Mouse (Mus musculus): ENCODE results near the gene Dkk2. TPM values are rescaled to one million over a fixed set of nuclear protein-coding genes. Genes with fewer than 3 reads are reported as not detected.

Gene Dkk2
- total and polyA plus RNA-seq, 2 experiments from 2014 or later = 1.2 to 2.4 TPM

DNA sequence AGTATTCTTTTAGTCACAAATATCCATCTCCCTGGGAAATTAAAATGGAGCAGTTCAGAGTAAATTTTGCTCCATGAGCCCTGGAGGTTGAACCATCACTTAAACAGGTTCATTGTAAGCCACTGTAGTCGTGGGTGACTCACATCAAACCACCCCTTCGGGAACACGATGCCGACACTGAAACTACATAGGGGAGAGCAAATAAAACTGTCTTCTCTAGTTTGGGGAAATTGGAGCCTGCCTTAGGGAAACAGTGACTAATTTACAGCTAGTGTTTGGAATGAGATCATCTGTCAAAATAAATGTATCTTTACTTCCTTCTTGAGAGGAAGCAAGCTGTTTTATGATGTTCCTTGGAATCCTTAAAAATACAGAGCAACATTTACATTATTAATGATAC lies 21.1 kb upstream of the Dkk2 start:
- no peak for DNase-seq
- no peak for ATAC-seq
- no peak overlapping the region for H3K4me2 ChIP-seq (ENCODE audit: low read depth)
- WGBS = 76% methylated on average over 4 of the region's 4 CpGs
- no peaks in the 10 kb centered on the region for H3K36me3 ChIP-seq (ENCODE audit: insufficient read depth)
- no peaks in the 10 kb centered on the region for H3K9me3 ChIP-seq (ENCODE audit: low read length)
- no peak for TF ChIP-seq CTCF (IDR thresholded peaks at IDR 0.05; ENCODE audit: low read depth)
- no peaks in the 10 kb centered on the region for H3K4me1 ChIP-seq (ENCODE audit: insufficient read depth)
- no peak overlapping the region for H3K4me3 ChIP-seq (ENCODE audit: low read depth, low read length)
- no peak overlapping the region for H3K9ac ChIP-seq
- no peaks in the 10 kb centered on the region for H3K27me3 ChIP-seq (ENCODE audit: insufficient read depth, low read length)
- H3K27ac ChIP-seq (ENCODE audit: low read depth, low read length) = no peak overlapping the region

DNA sequence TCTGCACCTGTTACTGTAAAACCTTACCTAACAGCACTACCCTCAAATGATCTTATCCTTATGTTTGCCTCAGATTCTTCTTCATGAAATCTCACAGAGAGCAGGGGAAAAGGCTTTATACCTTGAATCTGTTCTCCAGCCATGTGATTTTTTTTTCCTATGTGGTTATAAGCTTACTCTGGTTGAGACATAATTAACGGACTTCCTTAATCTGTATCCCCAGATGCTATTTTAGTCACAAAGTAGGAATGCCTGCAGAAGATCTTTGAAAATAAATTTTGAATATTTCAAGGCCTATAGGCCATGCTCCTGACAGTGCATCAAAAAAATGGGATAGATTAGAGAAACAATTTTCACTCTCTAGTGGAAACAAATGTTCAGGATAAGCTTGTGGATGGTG lies 20.2 kb upstream of the Dkk2 start:
- DNase-seq = no peak
- Histone ChIP-seq H3K4me1 (ENCODE audit: insufficient read depth) (no peaks in the 10 kb centered on the region), H3K4me3 (ENCODE audit: low read depth, low read length) (no peak overlapping the region), H3K9ac (no peak overlapping the region), H3K27ac (ENCODE audit: low read depth, low read length) (no peak overlapping the region), H3K4me2 (ENCODE audit: low read depth) (no peak overlapping the region), H3K36me3 (ENCODE audit: insufficient read depth) (no peaks in the 10 kb centered on the region), H3K27me3 (ENCODE audit: insufficient read depth, low read length) (no peaks in the 10 kb centered on the region), H3K9me3 (ENCODE audit: low read length) (no peaks in the 10 kb centered on the region)
- 82% methylated on average over 1 of the region's 1 CpGs for WGBS
- no peak for TF ChIP-seq CTCF (IDR thresholded peaks at IDR 0.05; ENCODE audit: low read depth)
- no peak for ATAC-seq

DNA sequence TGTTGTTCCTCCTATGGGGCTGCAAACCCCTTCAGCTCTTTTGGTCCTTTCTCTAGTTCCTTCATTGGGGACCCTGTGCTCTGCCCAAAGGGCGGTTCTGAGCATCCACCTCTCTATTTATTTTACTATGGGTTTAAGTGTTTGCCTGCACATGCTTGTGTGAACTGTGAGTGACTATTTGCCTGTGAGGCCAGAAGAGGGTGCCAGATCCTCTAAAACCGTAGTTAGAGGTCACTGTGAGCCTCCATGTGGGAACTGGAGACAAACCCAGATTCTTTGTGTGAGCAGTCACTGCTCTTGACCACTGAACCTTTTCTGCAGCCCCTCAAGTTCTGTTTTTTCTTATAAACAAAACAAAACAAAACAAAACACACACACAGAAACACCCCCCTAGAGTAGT lies 14.1 kb upstream of the Dkk2 start:
- DNase-seq (no peak), ATAC-seq (no peak)
- Histone ChIP-seq H3K4me2 (ENCODE audit: low read depth) (no peak overlapping the region), H3K27ac (ENCODE audit: low read depth, low read length) (no peak overlapping the region), H3K4me1 (ENCODE audit: insufficient read depth) (no peaks in the 10 kb centered on the region), H3K27me3 (ENCODE audit: insufficient read depth, low read length) (no peaks in the 10 kb centered on the region), H3K4me3 (ENCODE audit: low read depth, low read length) (no peak overlapping the region), H3K36me3 (ENCODE audit: insufficient read depth) (no peaks in the 10 kb centered on the region), H3K9me3 (ENCODE audit: low read length) (no peaks in the 10 kb centered on the region), H3K9ac (no peak overlapping the region)
- 50% methylated on average over 2 of the region's 2 CpGs for WGBS
- TF ChIP-seq CTCF (IDR thresholded peaks at IDR 0.05; ENCODE audit: low read depth) = peak; percentile 14; the same call in 1 of the 2 replicates

DNA sequence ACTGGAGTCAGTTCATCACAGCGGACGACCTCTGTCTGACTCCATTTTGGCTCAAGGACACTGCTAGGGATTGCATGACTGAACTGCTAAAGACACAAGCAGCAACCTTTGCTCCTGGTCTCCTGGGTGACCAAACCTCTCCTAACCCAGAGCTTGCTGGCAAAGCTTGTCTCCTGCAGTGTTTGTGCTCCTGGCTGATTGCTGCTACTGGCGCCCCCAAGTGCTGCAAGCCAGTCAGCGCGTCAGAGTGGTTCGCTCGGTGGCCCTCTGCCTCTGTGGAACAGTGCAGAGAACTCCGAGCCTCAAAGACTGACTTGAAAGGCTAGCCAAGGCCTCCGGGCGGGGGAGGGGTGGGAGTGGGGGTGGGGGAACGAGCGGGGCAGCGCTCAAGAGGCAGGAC lies 1.1 kb upstream of the Dkk2 start:
- H3K9me3 ChIP-seq (ENCODE audit: low read length) = no peaks in the 10 kb centered on the region
- no peak overlapping the region for H3K27ac ChIP-seq (ENCODE audit: low read depth, low read length)
- peak overlapping the region; percentile 74 for H3K4me2 ChIP-seq (ENCODE audit: low read depth)
- ATAC-seq = peak; percentile 73
- H3K27me3 ChIP-seq (ENCODE audit: insufficient read depth, low read length) = peaks cover 15% of the 10 kb centered on the region; the same call in 1 of the 2 replicates
- no peaks in the 10 kb centered on the region for H3K36me3 ChIP-seq (ENCODE audit: insufficient read depth)
- WGBS = 3% methylated on average over 13 of the region's 13 CpGs
- peak; percentile 78 for TF ChIP-seq CTCF (IDR thresholded peaks at IDR 0.05; ENCODE audit: low read depth)
- peak; percentile 76 for DNase-seq
- peak overlapping the region; percentile 18; the same call in 1 of the 2 replicates for H3K9ac ChIP-seq
- H3K4me1 ChIP-seq (ENCODE audit: insufficient read depth) = peaks cover 19% of the 10 kb centered on the region
- H3K4me3 ChIP-seq (ENCODE audit: low read depth, low read length) = peak overlapping the region; percentile 34

DNA sequence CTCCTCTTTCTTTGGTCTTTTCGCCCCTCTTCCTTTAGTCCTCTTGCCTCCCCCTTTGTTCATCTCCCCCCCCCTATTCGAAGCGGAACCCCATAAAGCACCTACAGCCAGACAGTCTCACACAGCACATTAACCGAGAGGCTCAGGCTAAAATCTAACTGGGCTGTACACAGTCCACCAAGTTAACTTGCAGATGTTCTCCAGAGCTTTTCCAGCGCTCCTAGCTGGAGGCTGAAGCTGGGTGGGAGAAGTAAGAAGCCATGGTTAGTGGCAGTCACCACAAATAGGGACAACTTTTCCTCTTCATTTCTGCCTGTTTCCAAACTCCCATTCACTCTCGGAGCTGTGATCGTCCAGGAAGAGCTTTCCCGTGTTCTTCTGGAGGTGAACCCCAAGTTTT lies 412 bp upstream of the Dkk2 start:
- TF ChIP-seq CTCF (IDR thresholded peaks at IDR 0.05; ENCODE audit: low read depth) = no peak
- Histone ChIP-seq H3K27ac (ENCODE audit: low read depth, low read length) (no peak overlapping the region), H3K9ac (no peak overlapping the region), H3K36me3 (ENCODE audit: insufficient read depth) (no peaks in the 10 kb centered on the region), H3K4me1 (ENCODE audit: insufficient read depth) (peaks cover 19% of the 10 kb centered on the region), H3K4me3 (ENCODE audit: low read depth, low read length) (peak overlapping the region; percentile 34), H3K4me2 (ENCODE audit: low read depth) (peak overlapping the region; percentile 74), H3K9me3 (ENCODE audit: low read length) (no peaks in the 10 kb centered on the region), H3K27me3 (ENCODE audit: insufficient read depth, low read length) (peaks cover 15% of the 10 kb centered on the region; the same call in 1 of the 2 replicates)
- 2% methylated on average over 8 of the region's 8 CpGs for WGBS
- ATAC-seq (no peak), DNase-seq (no peak)

DNA sequence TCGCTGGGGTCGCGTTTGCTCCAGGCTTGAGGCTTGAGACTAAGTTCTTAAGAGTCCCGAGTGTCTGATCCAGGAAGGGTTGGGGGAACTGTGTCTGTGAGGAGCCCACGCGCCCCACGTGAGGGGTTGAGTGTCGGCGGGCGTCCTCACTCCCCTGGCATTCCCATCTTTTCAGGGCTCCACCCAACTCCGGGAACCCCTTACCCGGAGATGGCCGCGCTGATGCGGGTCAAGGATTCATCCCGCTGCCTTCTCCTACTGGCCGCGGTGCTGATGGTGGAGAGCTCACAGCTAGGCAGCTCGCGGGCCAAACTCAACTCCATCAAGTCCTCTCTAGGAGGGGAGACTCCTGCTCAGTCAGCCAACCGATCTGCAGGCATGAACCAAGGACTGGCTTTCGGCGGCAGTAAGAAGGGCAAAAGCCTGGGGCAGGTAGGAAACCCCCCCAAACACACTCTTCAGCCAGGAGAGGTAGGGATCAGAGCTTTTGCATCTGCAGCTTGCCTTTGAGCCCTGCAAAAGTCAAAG lies 795 bp downstream of the Dkk2 start:
- no peaks in the 10 kb centered on the region for H3K36me3 ChIP-seq (ENCODE audit: insufficient read depth)
- no peak overlapping the region for H3K27ac ChIP-seq (ENCODE audit: low read depth, low read length)
- peak overlapping the region; percentile 34 for H3K4me3 ChIP-seq (ENCODE audit: low read depth, low read length)
- H3K4me2 ChIP-seq (ENCODE audit: low read depth) = peak overlapping the region; percentile 74
- peaks cover 15% of the 10 kb centered on the region; the same call in 1 of the 2 replicates for H3K27me3 ChIP-seq (ENCODE audit: insufficient read depth, low read length)
- no peak for TF ChIP-seq CTCF (IDR thresholded peaks at IDR 0.05; ENCODE audit: low read depth)
- no peaks in the 10 kb centered on the region for H3K9me3 ChIP-seq (ENCODE audit: low read length)
- ATAC-seq = no peak
- H3K9ac ChIP-seq = no peak overlapping the region
- 2% methylated on average over 23 of the region's 23 CpGs for WGBS
- H3K4me1 ChIP-seq (ENCODE audit: insufficient read depth) = peaks cover 19% of the 10 kb centered on the region
- no peak for DNase-seq

DNA sequence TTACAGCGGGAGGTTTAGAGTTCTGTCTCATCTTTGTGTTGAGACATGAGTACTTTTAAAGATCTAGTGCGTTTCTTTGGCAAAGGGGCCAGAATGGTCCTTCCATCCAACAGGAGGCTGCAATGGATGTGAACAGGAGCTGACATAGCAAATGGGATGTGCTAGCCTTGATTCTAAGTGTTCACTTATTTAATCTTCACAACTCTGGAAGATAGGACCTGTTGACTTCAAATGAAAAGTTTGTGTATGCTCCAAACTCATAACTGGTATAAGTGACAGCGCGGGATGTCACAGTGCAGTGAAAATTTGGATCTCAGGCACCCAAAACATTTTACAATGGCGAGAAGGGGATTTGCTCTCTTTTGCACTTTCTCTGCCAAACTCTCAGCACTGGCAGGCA lies 1.4 kb downstream of the Dkk2 start:
- DNase-seq (no peak), ATAC-seq (peak; percentile 36)
- WGBS = 18% methylated on average over 5 of the region's 5 CpGs

More for the DNA sequence above, 1.4 kb downstream of the Dkk2 start:
- no peak for TF ChIP-seq CTCF (IDR thresholded peaks at IDR 0.05; ENCODE audit: low read depth)
- H3K4me2 ChIP-seq (ENCODE audit: low read depth) = peak overlapping the region; percentile 74
- no peak overlapping the region for H3K9ac ChIP-seq
- no peaks in the 10 kb centered on the region for H3K36me3 ChIP-seq (ENCODE audit: insufficient read depth)
- H3K27me3 ChIP-seq (ENCODE audit: insufficient read depth, low read length) = peaks cover 15% of the 10 kb centered on the region; the same call in 1 of the 2 replicates
- H3K4me1 ChIP-seq (ENCODE audit: insufficient read depth) = peaks cover 19% of the 10 kb centered on the region
- H3K27ac ChIP-seq (ENCODE audit: low read depth, low read length) = no peak overlapping the region
- no peaks in the 10 kb centered on the region for H3K9me3 ChIP-seq (ENCODE audit: low read length)
- peak overlapping the region; percentile 34 for H3K4me3 ChIP-seq (ENCODE audit: low read depth, low read length)

All from forebrain, postnatal 0 days (tissue).